8 mouse cellular contexts compared by ENCODE assay signal in genomic region chr7:49321124-49321531, GRCm38 (mm10).
DNase-seq lines count a peak whose midpoint lies in the region; ATAC-seq lines count a peak whose summit lies in the region.

No protein-coding gene starts in this region.

- H3K27ac ChIP-seq in embryonic facial prominence, embryonic 12.5 days, result peak overlapping the region; percentile 38
- H3K27ac ChIP-seq in embryonic facial prominence, embryonic 10.5 days (replicated peaks), result no peak overlapping the region
- no peak overlapping the region for H3K27ac ChIP-seq in midbrain, embryonic 13.5 days
- H3K27ac ChIP-seq in midbrain, embryonic 15.5 days, result no peak overlapping the region
- H3K27ac ChIP-seq in limb, embryonic 10.5 days, result no peak overlapping the region

- H3K4me3 ChIP-seq in embryonic facial prominence, embryonic 12.5 days, result no peak overlapping the region
- H3K4me3 ChIP-seq in embryonic facial prominence, embryonic 10.5 days, result no peak overlapping the region
- H3K4me3 ChIP-seq in midbrain, embryonic 13.5 days (replicated peaks), result no peak overlapping the region
- no peak overlapping the region for H3K4me3 ChIP-seq in midbrain, embryonic 15.5 days
- H3K4me3 ChIP-seq in limb, embryonic 10.5 days, result no peak overlapping the region

- 0 out of 2 replicates have a peak, but pooled peaks cover 2% of the 10 kb centered on the region for H3K27me3 ChIP-seq in embryonic facial prominence, embryonic 12.5 days
- H3K27me3 ChIP-seq in embryonic facial prominence, embryonic 10.5 days (replicated peaks; ENCODE audit: low read depth, poor library complexity, severe bottlenecking), result no peaks in the 10 kb centered on the region
- no peaks in the 10 kb centered on the region for H3K27me3 ChIP-seq in midbrain, embryonic 13.5 days
- no peaks in the 10 kb centered on the region for H3K27me3 ChIP-seq in midbrain, embryonic 15.5 days (replicated peaks)
- H3K27me3 ChIP-seq in limb, embryonic 10.5 days (ENCODE audit: low read depth, poor library complexity, severe bottlenecking), result no peaks in the 10 kb centered on the region

- H3K9ac ChIP-seq in embryonic facial prominence, embryonic 12.5 days, result no peak overlapping the region
- H3K9ac ChIP-seq in midbrain, embryonic 13.5 days (replicated peaks), result no peak overlapping the region
- no peak overlapping the region for H3K9ac ChIP-seq in midbrain, embryonic 15.5 days

- 0 out of 2 replicates have a peak, but pooled peaks cover 12% of the 10 kb centered on the region for H3K4me1 ChIP-seq in embryonic facial prominence, embryonic 12.5 days
- H3K4me1 ChIP-seq in embryonic facial prominence, embryonic 10.5 days, result peaks cover 18% of the 10 kb centered on the region
- H3K4me1 ChIP-seq in midbrain, embryonic 13.5 days (replicated peaks), result peaks cover 24% of the 10 kb centered on the region
- H3K4me1 ChIP-seq in midbrain, embryonic 15.5 days, result peaks cover 14% of the 10 kb centered on the region
- peaks cover 6% of the 10 kb centered on the region; the same call in 1 of the 2 replicates for H3K4me1 ChIP-seq in limb, embryonic 10.5 days

- DNase-seq in embryonic facial prominence, embryonic 10.5 days (ENCODE audit: low spot score), result no peak
- peak; percentile 23 for DNase-seq in limb, embryonic 10.5 days (ENCODE audit: low spot score)
- DNase-seq in spleen, postnatal 10 days (ENCODE audit: low spot score in 2 of 2), result peak; percentile 25 to 70
- DNase-seq in adrenal gland, postnatal 14 days, result no peak
- DNase-seq in adrenal gland, postnatal 10 days, result no peak

- no peak for ATAC-seq in embryonic facial prominence, embryonic 12.5 days (ENCODE audit: insufficient number of reproducible peaks, insufficient read depth, low FRiP score, low TSS enrichment)
- 0 out of 2 replicates have a peak, but pooled peaks have one; percentile 35 for ATAC-seq in midbrain, embryonic 13.5 days
- ATAC-seq in midbrain, embryonic 15.5 days (replicated peaks), result no peak; the same call in 1 of the 2 replicates

- no peaks in the 10 kb centered on the region for H3K36me3 ChIP-seq in embryonic facial prominence, embryonic 12.5 days
- H3K36me3 ChIP-seq in embryonic facial prominence, embryonic 10.5 days (replicated peaks), result no peaks in the 10 kb centered on the region
- H3K36me3 ChIP-seq in midbrain, embryonic 13.5 days, result no peaks in the 10 kb centered on the region
- no peaks in the 10 kb centered on the region for H3K36me3 ChIP-seq in midbrain, embryonic 15.5 days (replicated peaks)
- no peaks in the 10 kb centered on the region for H3K36me3 ChIP-seq in limb, embryonic 10.5 days

- WGBS in embryonic facial prominence, embryonic 12.5 days, result 69% methylated on average over 8 of the region's 8 CpGs
- 82% methylated on average over 8 of the region's 8 CpGs for WGBS in embryonic facial prominence, embryonic 10.5 days
- WGBS in midbrain, embryonic 13.5 days, result 71% methylated on average over 8 of the region's 8 CpGs
- WGBS in midbrain, embryonic 15.5 days, result 58% methylated on average over 8 of the region's 8 CpGs
- whole genome bisulfite sequencing in limb, embryonic 10.5 days, result 82% methylated on average over 8 of the region's 8 CpGs

- H3K4me2 ChIP-seq in embryonic facial prominence, embryonic 12.5 days (replicated peaks), result no peak overlapping the region
- H3K4me2 ChIP-seq in midbrain, embryonic 13.5 days (replicated peaks), result no peak overlapping the region
- H3K4me2 ChIP-seq in midbrain, embryonic 15.5 days, result no peak overlapping the region

- no peaks in the 10 kb centered on the region for H3K9me3 ChIP-seq in embryonic facial prominence, embryonic 12.5 days
- H3K9me3 ChIP-seq in embryonic facial prominence, embryonic 10.5 days, result no peaks in the 10 kb centered on the region; the same call in 1 of the 2 replicates
- no peaks in the 10 kb centered on the region for H3K9me3 ChIP-seq in midbrain, embryonic 13.5 days
- H3K9me3 ChIP-seq in midbrain, embryonic 15.5 days, result no peaks in the 10 kb centered on the region
- H3K9me3 ChIP-seq in limb, embryonic 10.5 days (replicated peaks), result no peaks in the 10 kb centered on the region

Comparison
In these comparisons a context has a peak if more than half of its experiments do, and no peak if none do; other contexts are left out.
1. DNase-seq: peak in limb, embryonic 10.5 days (single experiment) and spleen, postnatal 10 days (2 of 2); none in embryonic facial prominence, embryonic 10.5 days (single experiment), adrenal gland, postnatal 14 days (single experiment) and adrenal gland, postnatal 10 days (single experiment).